Mouse (Mus musculus): ENCODE results near the gene Foxp2.

The Foxp2 gene

DNA sequence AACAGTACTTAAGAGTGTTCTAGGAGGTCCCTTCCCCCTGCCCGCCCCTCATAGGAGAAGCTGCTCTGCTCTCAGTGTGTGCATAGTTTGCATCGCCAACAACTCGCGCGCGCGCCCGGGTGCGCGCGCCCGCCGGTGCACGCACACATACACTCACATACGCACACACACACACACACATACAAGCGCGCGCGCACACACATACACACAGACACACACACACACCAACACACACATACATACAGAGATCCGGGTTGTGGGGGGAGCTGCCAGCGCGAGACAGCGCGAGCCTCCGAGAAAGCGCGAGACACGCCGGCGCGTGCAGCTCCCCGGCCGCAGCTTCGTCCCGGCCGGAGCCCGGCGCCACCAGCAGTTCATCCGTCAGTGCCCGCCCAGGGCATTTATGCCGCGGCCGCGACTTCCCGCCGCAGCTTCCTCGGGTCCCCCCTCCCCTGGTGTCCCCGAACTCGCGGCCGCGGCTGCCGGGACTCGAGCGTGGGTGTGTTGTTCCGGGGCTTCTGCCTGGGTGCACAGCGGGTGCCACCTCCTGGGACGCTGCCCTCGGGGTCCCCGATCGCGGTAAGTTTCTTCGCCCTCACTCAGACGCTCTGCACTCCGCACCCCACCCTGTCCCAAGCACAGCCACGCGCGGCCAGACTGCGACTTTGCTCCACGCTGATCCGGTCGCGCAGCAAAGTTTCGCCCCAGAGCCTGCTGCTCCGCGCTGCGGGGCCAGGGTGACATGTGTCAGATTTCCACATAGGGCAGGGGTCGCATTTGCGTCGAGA, at the start of gene Foxp2:
Gene Foxp2 (plus strand): TSS at position 167 of the 788 bp plus-strand sequence.
- peak in 1 of 2 experiments; percentile 4 for DNase-seq

GRCm38 (mm10) chr6:14885199-14885598, 15.9 kb upstream of the Foxp2 start:
- no peak for DNase-seq

DNA sequence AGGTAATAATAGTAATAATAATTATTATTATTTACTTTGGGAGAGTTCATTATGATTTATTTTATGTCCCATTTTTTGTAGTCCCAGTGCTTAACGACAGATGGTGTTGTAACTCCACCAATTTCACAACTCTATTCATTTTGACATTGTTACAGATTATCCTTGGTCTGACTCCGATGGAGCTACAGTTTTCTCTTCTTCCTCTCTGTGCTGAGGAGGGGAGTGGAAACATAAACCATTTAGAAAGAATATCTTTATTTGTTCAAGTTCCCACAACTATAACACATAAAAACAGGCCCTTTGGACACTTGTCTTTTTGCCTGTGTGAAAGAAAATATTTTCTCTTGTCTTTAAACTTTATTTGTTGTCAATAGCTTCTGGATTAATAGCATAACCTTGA, 4.1 kb upstream of the Foxp2 start:
- no peak for DNase-seq

GRCm38 (mm10) chr6:14898096-14898855, 2.9 kb upstream of the Foxp2 start:
- DNase-seq: no peak

- DNase-seq: no peak
Measured at GRCm38 (mm10) chr6:14899021-14899610, 2.0 kb upstream of the Foxp2 start.

DNA sequence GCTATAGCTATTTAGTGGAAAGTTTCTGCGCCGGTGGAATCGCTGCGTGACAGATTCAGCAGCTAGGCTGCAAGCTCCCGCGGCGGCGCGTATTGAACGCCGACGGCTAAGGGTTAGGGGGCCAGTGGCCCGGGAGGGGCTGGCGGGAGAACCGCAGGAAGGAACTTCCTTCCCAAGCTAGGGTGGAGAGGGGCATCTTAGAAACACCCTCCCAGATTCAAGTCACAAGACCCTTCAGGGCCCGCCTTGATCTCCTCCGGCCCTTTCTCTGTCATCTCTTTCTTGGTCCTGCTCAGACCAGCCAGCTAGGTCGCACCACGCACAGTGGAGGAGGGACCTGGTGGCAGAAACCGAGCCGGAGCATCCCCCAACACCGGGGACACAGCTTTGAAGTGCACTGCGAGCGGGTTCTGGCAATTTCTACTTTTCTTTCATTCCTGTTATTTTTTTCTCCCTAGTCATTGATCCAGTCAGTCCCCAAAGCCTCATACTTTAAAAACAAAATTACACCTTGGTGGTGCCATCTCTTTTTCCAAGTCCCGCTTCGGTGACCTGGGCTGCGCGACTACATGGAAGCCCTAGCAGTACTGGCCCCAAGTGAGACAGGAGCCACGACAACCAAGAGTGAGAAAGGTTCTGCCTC, 1.1 kb upstream of the Foxp2 start:
- DNase-seq: no peak

- no peak for DNase-seq
Measured at GRCm38 (mm10) chr6:14900579-14901021, 549 bp upstream of the Foxp2 start.

DNA sequence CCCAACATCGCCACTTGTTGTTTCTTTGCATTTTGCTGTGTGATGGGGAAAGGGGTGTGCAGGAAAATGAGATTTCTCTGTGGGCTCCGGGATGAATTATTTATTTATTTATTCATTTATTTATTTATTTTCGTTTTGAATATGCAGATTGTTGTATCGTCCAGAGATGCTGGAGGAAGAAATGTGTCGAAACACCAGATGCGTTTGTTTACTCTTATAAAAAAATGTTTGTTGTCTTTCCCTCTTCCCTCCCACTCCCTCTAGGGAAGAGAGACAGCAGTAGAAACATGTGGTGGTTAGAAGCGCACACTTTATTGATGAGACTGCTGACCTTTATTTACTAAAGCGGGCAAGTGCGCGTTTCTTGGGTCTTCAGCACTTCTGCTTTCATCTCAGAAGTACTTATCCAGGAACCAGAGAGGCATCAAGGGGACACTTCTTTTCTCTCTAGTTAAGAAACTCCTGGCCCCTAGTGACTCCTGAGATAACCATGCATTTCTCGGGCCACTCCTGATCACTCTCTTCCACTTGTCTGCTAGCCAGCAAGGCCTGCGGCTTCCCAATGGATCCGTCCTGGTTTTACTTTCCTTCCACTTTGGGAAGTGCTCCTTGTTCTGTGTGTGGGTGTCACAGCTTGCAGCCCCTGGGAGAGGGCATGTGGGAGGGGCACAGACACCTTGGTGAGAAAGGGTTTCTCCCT, 972 bp downstream of the Foxp2 start:
- no peak for DNase-seq

DNA sequence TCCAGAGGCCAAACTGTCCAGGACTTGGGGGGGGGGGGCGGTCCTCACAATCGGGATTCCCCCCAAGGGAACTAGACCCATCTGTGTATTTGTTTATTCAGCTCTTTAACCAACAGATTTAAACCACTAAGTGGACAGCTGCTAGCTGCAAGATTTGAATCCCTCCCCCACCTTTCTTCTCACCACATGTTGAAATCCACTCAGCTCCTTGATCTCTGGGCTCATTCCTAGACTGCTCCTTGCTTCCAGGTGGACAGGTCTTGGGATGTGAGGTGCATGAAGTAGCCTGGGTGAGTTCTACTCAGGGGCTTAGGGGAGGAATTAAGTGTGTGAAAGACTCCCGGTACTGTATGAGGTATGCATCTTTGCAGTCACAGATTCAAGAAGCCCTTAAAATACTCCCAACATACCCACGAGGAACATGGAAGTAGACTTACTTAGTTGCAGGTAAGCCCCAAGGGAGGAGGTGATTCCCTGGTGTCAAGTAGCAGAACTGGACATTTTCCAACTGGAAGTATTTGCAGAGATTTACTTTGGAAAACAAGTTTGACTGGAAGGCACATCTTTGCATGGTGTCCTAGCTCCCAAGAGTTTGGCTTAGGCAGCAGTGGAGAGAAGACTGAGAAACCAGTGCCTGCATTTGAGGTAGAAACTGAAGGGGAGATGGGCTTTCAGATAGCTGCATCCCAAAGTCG, 2.3 kb downstream of the Foxp2 start:
- DNase-seq: no peak

GRCm38 (mm10) chr6:14915066-14915465, 13.9 kb downstream of the Foxp2 start:
- DNase-seq: no peak

DNA sequence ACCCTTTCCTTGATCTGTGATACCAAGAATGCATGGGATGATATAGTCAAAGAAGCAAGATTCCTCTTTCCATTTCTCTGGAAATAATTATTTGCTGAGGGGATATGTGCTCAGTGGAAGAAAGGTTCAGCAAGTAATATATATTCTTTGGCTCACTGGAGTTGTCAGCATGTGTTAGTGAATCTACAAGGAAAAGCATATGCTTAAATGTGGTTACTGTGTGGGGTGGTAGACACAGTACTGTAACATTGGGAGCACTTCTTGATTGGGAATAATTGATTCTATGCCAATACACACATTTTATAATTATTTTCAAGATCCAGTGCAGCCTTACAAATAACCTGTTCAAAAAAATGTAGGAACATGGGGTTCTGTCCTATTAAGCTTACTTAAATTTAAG, 21.6 kb downstream of the Foxp2 start:
- DNase-seq: no peak

DNA sequence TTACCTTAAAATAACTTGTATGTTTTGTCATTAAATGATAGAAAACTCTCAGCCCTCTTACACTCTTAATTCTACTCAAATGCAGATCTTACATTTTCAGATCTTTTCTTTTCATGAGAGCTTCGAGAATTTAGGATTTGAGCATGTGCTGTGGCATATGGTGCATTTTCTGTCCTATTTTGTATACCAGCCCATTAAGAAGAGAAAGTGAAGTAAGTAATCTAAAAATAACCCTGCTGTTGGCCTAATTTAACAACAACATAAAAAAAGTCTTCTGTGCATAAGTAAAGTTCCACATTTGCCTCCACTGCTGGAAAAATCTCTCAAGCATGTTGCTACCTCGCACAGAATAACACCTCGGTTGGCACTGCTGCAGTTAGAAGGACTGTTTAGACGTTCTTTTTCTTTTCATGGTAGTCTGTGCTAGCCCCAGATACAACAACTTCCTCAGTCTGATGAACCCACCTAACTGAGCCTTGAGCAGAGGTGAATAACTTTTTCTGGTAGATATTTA, 23.9 kb downstream of the Foxp2 start:
- no peak for DNase-seq

GRCm38 (mm10) chr6:14951060-14951459, 49.9 kb downstream of the Foxp2 start:
- no peak for DNase-seq

- DNase-seq: no peak
Measured at GRCm38 (mm10) chr6:14952731-14953130, 51.6 kb downstream of the Foxp2 start.

GRCm38 (mm10) chr6:14977042-14977441, 75.9 kb downstream of the Foxp2 start:
- DNase-seq: no peak

DNA sequence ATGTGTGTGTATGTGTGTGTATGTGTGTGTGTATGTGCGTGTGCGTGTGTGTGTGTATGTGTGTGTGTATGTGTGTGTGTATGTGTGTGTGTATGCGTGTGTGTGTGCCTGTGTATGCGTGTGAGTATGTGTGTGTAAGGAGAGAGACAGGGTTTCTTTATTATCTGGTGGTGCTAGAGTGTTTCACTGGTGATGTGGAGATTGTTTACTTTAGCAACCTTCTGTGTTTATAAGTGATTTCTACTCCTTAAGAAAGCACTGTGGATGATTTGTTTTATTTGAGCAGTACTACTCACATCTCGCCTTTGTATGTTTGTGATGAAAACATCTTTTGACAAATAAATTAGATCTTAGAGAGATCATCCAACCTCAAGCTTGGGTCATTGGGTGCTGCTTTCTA, 77.1 kb downstream of the Foxp2 start:
- DNase-seq: no peak

GRCm38 (mm10) chr6:15008113-15008512, 107.0 kb downstream of the Foxp2 start:
- no peak for DNase-seq

DNA sequence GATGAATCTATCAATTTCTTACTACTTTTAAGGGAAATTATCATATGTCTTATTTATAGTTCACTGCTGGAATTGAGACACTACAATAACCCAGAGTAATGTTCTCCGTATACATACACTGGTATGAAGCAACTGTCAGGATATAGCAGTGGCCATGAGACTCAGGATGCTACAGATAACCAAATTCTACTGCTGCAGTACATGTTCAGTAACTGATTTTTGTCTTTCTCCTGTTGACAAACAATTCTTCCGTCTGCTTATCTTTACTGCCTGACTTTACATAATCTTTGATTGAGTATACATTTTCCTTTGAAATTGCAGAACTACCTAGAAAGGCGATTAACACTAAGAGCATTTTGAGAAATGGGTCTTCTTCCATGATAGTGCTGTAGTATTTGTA, 127.3 kb downstream of the Foxp2 start:
- DNase-seq: no peak

GRCm38 (mm10) chr6:15029446-15030125, 128.4 kb downstream of the Foxp2 start:
- no peak for DNase-seq

DNA sequence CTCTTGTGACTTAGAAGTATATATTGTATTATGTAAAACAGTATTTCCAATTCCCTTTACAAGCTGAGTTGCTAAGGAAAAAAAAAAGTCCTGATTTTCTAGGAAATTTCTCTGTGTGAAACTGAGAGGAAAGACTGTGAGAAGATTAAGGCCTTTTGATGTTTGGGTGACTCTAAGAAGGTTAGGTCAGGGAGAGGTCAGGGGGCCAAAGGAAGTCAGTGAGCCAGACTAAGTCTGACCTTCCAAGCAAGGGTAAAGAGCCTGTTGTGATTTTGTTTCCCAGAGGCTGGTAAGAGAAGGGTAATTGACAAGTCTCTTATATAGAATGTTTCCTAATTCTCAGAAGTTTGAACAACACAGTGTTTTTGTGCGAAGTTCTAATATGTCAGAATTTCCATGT, 162.1 kb downstream of the Foxp2 start:
- DNase-seq: no peak

- no peak for DNase-seq
Measured at GRCm38 (mm10) chr6:15101548-15101947, 200.4 kb downstream of the Foxp2 start.

Data from spleen, adult 18-20 months (tissue).